Mouse (Mus musculus): ENCODE measurements around the gene Mctp2. TPM values are rescaled to one million over a fixed set of nuclear protein-coding genes. Genes with fewer than 3 reads are reported as not detected.

The Mctp2 gene
- total and polyA plus RNA-seq, 2 experiments from 2014 or later = 0.35 to 1.1 TPM

- no peaks in the 10 kb centered on the region for H3K4me1 ChIP-seq (ENCODE audit: insufficient read depth, low read length)
- TF ChIP-seq CTCF (IDR thresholded peaks at IDR 0.05; ENCODE audit: low read depth) = no peak
- no peaks in the 10 kb centered on the region for H3K9me3 ChIP-seq (ENCODE audit: low read length)
- no peak for ATAC-seq
- no peak overlapping the region for H3K4me3 ChIP-seq (ENCODE audit: low read length)
- H3K27ac ChIP-seq = no peak overlapping the region
- H3K9ac ChIP-seq (replicated peaks; ENCODE audit: low read length) = no peak overlapping the region
- H3K27me3 ChIP-seq (ENCODE audit: insufficient read depth, low read length) = no peaks in the 10 kb centered on the region
- no peaks in the 10 kb centered on the region for H3K36me3 ChIP-seq (ENCODE audit: insufficient read depth, low read length)
- H3K4me2 ChIP-seq (ENCODE audit: low read depth, low read length) = no peak overlapping the region
- WGBS = 83% methylated on average over 3 of the region's 3 CpGs
- DNase-seq (ENCODE audit: low spot score) = no peak
These were observed 186.7 kb downstream of the Mctp2 start for GRCm38 (mm10) chr7:72119713-72120112.

- Histone ChIP-seq H3K4me2 (ENCODE audit: low read depth, low read length) (no peak overlapping the region), H3K27me3 (ENCODE audit: insufficient read depth, low read length) (no peaks in the 10 kb centered on the region), H3K36me3 (ENCODE audit: insufficient read depth, low read length) (no peaks in the 10 kb centered on the region), H3K27ac (no peak overlapping the region), H3K9me3 (ENCODE audit: low read length) (no peaks in the 10 kb centered on the region), H3K4me1 (ENCODE audit: insufficient read depth, low read length) (no peaks in the 10 kb centered on the region), H3K9ac (replicated peaks; ENCODE audit: low read length) (no peak overlapping the region), H3K4me3 (ENCODE audit: low read length) (no peak overlapping the region)
- DNase-seq (ENCODE audit: low spot score) (no peak), ATAC-seq (no peak)
- WGBS = 82% methylated on average over 4 of the region's 4 CpGs
- no peak for TF ChIP-seq CTCF (IDR thresholded peaks at IDR 0.05; ENCODE audit: low read depth)
These were observed 188.9 kb downstream of the Mctp2 start for GRCm38 (mm10) chr7:72117376-72118077.

GRCm38 (mm10) chr7:72115073-72115472 lies 191.3 kb downstream of the Mctp2 start:
- no peak overlapping the region for H3K4me2 ChIP-seq (ENCODE audit: low read depth, low read length)
- ATAC-seq = no peak
- H3K27me3 ChIP-seq (ENCODE audit: insufficient read depth, low read length) = no peaks in the 10 kb centered on the region
- no peaks in the 10 kb centered on the region for H3K36me3 ChIP-seq (ENCODE audit: insufficient read depth, low read length)
- no peaks in the 10 kb centered on the region for H3K9me3 ChIP-seq (ENCODE audit: low read length)
- 94% methylated on average over 2 of the region's 2 CpGs for WGBS
- H3K27ac ChIP-seq = no peak overlapping the region
- no peak overlapping the region for H3K9ac ChIP-seq (replicated peaks; ENCODE audit: low read length)
- DNase-seq (ENCODE audit: low spot score) = no peak
- no peak overlapping the region for H3K4me3 ChIP-seq (ENCODE audit: low read length)
- no peak for TF ChIP-seq CTCF (IDR thresholded peaks at IDR 0.05; ENCODE audit: low read depth)
- no peaks in the 10 kb centered on the region for H3K4me1 ChIP-seq (ENCODE audit: insufficient read depth, low read length)

GRCm38 (mm10) chr7:72110578-72110977 lies 195.8 kb downstream of the Mctp2 start:
- no peaks in the 10 kb centered on the region for H3K36me3 ChIP-seq (ENCODE audit: insufficient read depth, low read length)
- H3K4me2 ChIP-seq (ENCODE audit: low read depth, low read length) = no peak overlapping the region
- no peaks in the 10 kb centered on the region for H3K9me3 ChIP-seq (ENCODE audit: low read length)
- no peak overlapping the region for H3K4me3 ChIP-seq (ENCODE audit: low read length)
- no peak overlapping the region for H3K27ac ChIP-seq
- ATAC-seq (no peak), DNase-seq (ENCODE audit: low spot score) (no peak)
- 67% methylated on average over 6 of the region's 6 CpGs for WGBS
- H3K27me3 ChIP-seq (ENCODE audit: insufficient read depth, low read length) = no peaks in the 10 kb centered on the region
- H3K4me1 ChIP-seq (ENCODE audit: insufficient read depth, low read length) = no peaks in the 10 kb centered on the region
- TF ChIP-seq CTCF (IDR thresholded peaks at IDR 0.05; ENCODE audit: low read depth) = no peak
- no peak overlapping the region for H3K9ac ChIP-seq (replicated peaks; ENCODE audit: low read length)

- DNase-seq (ENCODE audit: low spot score) = no peak
- Histone ChIP-seq H3K27me3 (ENCODE audit: insufficient read depth, low read length) (no peaks in the 10 kb centered on the region), H3K4me3 (ENCODE audit: low read length) (no peak overlapping the region), H3K27ac (no peak overlapping the region), H3K4me2 (ENCODE audit: low read depth, low read length) (no peak overlapping the region), H3K9ac (replicated peaks; ENCODE audit: low read length) (no peak overlapping the region), H3K9me3 (ENCODE audit: low read length) (no peaks in the 10 kb centered on the region), H3K4me1 (ENCODE audit: insufficient read depth, low read length) (no peaks in the 10 kb centered on the region), H3K36me3 (ENCODE audit: insufficient read depth, low read length) (no peaks in the 10 kb centered on the region)
- no peak for ATAC-seq
- TF ChIP-seq CTCF (IDR thresholded peaks at IDR 0.05; ENCODE audit: low read depth) = no peak
- WGBS = 85% methylated on average over 3 of the region's 3 CpGs
These were observed 197.6 kb downstream of the Mctp2 start for GRCm38 (mm10) chr7:72108639-72109399.

GRCm38 (mm10) chr7:72104170-72104569 lies 202.2 kb downstream of the Mctp2 start:
- no peaks in the 10 kb centered on the region for H3K4me1 ChIP-seq (ENCODE audit: insufficient read depth, low read length)
- H3K9me3 ChIP-seq (ENCODE audit: low read length) = no peaks in the 10 kb centered on the region
- H3K27ac ChIP-seq = no peak overlapping the region
- H3K36me3 ChIP-seq (ENCODE audit: insufficient read depth, low read length) = no peaks in the 10 kb centered on the region
- 43% methylated on average over 6 of the region's 6 CpGs for WGBS
- no peak overlapping the region for H3K4me2 ChIP-seq (ENCODE audit: low read depth, low read length)
- H3K4me3 ChIP-seq (ENCODE audit: low read length) = no peak overlapping the region
- H3K27me3 ChIP-seq (ENCODE audit: insufficient read depth, low read length) = no peaks in the 10 kb centered on the region
- DNase-seq (ENCODE audit: low spot score) = no peak
- H3K9ac ChIP-seq (replicated peaks; ENCODE audit: low read length) = no peak overlapping the region
- TF ChIP-seq CTCF (IDR thresholded peaks at IDR 0.05; ENCODE audit: low read depth) = peak; percentile 23; the same call in 1 of the 2 replicates
- ATAC-seq = no peak

GRCm38 (mm10) chr7:72103654-72104053 lies 202.8 kb downstream of the Mctp2 start:
- Histone ChIP-seq H3K4me2 (ENCODE audit: low read depth, low read length) (no peak overlapping the region), H3K9me3 (ENCODE audit: low read length) (no peaks in the 10 kb centered on the region), H3K36me3 (ENCODE audit: insufficient read depth, low read length) (no peaks in the 10 kb centered on the region), H3K9ac (replicated peaks; ENCODE audit: low read length) (no peak overlapping the region), H3K27me3 (ENCODE audit: insufficient read depth, low read length) (no peaks in the 10 kb centered on the region), H3K4me1 (ENCODE audit: insufficient read depth, low read length) (no peaks in the 10 kb centered on the region), H3K27ac (no peak overlapping the region), H3K4me3 (ENCODE audit: low read length) (no peak overlapping the region)
- ATAC-seq (no peak), DNase-seq (ENCODE audit: low spot score) (no peak)
- 76% methylated on average over 3 of the region's 3 CpGs for WGBS
- no peak for TF ChIP-seq CTCF (IDR thresholded peaks at IDR 0.05; ENCODE audit: low read depth)
